Mouse (Mus musculus) left cerebral cortex, adult 2 months (tissue): ENCODE results near the gene Tacr1. TPM values are rescaled to one million over a fixed set of nuclear protein-coding genes. Genes with fewer than 3 reads are reported as not detected.

Source experiments
- DNase-seq, 2 experiments: peaks; one replicate each; pipeline ENCODE4 v3.0.0; 2021 to 2022; ENCODE audit warnings: low spot score in 2 of 2, mixed read lengths in 1 of 2; ENCODE audit errors: extremely low spot score in 1 of 2
- H3K27ac ChIP-seq: fragments of 200-600 bp; 2 replicates; pipeline ENCODE4 v1.8.1; 2022
- H3K4me3 ChIP-seq: fragments of 200-600 bp; 2 replicates; pipeline ENCODE4 v1.8.1; 2022
- CTCF ChIP-seq: fragments of 200-600 bp; IDR thresholded peaks from 2 replicates; pipeline ENCODE4 v1.8.1; 2022; ENCODE audit warnings: antibody characterized with exemption, mild to moderate bottlenecking, moderate library complexity
- intact Hi-C: fragments of 180-260 bp; cut with DNase I; formaldehyde crosslinking; loops from one replicate; pipeline ENCODE4 v1.15.1; 2025
- total RNA-seq, 2 experiments: library from RNA; stranded (reverse); gene quantifications; 2 replicates each; pipeline ENCODE4 v1.2.3; 2021

Tacr1 gene
- total RNA-seq, 2 experiments from 2014 or later = 2.0 to 3.5 TPM

DNA sequence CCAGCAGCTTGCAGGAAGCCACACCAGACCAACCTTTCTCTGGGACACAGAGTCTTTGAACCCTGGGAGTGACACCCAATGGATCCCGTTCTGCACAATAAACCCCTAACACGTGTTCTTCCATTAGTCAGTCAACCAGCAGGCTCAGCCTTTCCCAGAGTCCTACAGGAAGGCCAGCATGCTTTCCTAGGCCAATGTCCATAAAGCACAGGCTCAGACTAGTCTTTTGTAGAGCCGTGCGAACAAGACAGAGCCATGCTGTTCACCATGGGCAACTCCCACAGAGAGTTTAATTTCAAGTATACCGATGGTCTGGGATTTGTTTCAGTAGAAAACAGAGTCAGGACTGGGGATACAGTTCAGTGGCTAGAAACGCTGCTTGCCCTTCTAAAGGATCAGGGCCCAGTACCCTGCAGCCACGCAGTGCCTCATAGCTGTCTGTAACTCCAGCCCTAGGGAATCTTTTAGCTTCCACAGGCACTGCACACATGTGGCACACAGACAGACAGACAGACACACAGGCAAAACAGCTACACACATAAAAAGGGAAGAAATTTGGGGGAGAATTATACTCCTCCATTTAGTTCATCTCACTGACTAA lies 55.1 kb downstream of the Tacr1 start:
- H3K4me3 ChIP-seq = no peak overlapping the region
- no peak for TF ChIP-seq CTCF
- intact Hi-C loops = no loop called here

DNA sequence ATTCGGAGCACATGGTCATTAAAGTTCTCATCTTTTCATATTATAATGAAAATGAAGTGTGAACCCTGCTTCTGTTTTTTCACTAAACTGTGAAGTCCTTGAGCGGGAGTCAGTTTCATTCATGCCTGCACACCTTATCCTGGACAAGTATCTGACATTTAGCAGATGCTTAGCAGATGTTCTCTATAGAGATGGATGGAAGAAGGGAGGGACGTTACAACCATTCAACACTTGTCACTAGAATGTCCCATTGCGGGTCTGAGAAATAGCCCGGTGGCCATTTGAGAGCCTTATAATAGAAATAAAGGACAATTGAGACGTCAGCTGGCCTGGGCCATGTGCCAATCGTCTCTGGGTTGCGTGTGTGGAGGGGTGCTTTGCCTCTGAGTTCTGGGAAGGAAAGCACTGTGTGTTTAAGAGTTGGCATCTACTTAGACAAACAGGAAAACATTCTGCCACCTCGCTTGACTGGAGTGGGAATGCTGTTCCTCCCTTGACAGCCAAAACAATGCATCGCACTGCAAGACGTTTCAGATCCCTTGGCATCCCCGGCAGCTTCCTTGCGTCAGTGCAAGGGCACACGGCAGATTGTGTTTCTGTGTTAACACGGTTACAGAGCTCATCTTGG lies 56.7 kb downstream of the Tacr1 start:
- no peak for DNase-seq
- intact Hi-C loops = no loop called here
- Histone ChIP-seq H3K27ac (no peak overlapping the region), H3K4me3 (no peak overlapping the region)
- TF ChIP-seq CTCF = no peak

More for the DNA sequence above, 55.1 kb downstream of the Tacr1 start:
- no peak for DNase-seq
- H3K27ac ChIP-seq = no peak overlapping the region

- no peak overlapping the region for H3K27ac ChIP-seq
- H3K4me3 ChIP-seq = no peak overlapping the region
- no peak for TF ChIP-seq CTCF
- intact Hi-C loops = no loop called here
- DNase-seq = no peak
Observed at GRCm38 (mm10) chr6:82463171-82463570, 61.0 kb downstream of the Tacr1 start.

GRCm38 (mm10) chr6:82474477-82474876 lies 72.3 kb downstream of the Tacr1 start:
- H3K4me3 ChIP-seq = no peak overlapping the region
- intact Hi-C loops = no loop called here
- H3K27ac ChIP-seq = no peak overlapping the region
- TF ChIP-seq CTCF = no peak
- DNase-seq = no peak

DNA sequence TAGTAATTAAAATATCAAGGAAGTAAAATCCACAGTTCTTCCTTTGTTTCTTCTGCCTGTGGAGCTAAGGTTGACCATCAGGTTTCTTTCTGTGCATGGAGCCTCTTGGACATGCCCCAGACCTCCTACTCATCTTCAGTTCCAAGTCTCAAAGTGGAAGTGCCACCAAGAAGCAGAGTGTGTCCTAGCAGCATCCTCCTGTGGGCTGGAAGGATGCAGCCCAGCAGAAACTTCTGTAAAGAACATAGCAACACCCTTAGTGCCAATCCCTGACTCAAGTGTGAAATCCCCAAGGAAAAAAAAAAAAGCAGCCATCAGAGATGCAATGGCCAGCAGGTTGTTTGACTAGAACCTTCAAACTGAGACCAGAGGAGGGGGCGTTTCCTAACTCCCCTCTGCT lies 81.7 kb downstream of the Tacr1 start:
- no peak for DNase-seq
- intact Hi-C loops = no loop called here
- H3K27ac ChIP-seq = no peak overlapping the region
- TF ChIP-seq CTCF = no peak
- no peak overlapping the region for H3K4me3 ChIP-seq

DNA sequence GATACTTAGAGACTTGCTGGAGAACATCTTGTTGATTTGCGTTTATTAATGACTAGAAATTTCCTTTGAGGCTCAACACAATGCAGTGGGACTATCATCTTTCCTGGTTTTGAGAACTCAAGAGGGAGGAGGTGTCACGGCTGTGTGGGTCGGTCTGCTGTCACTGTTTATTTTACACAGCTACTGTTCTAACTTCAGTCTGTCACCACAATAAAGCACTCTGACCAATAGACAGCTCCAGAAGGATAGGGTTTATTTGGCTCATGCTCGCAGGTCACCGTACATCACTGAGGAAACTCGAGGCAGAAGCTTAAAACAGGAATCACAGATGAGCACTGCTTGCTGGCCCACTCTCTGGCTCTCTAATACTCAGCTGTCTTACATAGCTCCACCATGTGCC lies 92.3 kb downstream of the Tacr1 start:
- H3K4me3 ChIP-seq = no peak overlapping the region
- intact Hi-C loops = no loop called here
- TF ChIP-seq CTCF = no peak
- no peak for DNase-seq
- no peak overlapping the region for H3K27ac ChIP-seq

DNA sequence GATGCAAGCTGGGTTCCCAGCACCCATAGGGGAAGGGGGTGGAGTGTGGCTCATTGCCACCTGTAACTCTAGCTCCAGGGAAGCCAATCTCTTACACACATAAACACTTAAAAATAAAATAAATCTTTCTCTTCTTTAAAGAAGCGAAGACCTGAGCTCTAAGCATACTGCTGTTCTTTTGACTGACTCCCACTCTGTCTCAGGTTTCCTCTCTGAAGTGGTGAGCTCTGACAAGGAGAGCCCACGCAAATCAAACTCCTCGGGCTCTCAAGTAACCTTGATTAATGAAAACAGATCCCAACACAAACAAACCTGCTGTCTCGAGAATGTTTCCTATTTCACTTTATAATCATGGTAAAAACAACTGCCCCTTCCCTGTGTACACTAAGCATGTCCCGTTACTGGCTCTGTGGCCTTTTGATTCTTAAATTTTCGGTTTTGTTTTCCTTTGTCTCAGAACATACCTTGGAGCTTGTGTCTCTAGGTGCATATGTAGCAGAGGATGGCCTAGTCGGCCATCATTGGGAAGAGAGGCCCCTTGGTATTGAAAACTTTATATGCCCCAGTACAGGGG lies 108.8 kb downstream of the Tacr1 start:
- DNase-seq = no peak
- no peak overlapping the region for H3K4me3 ChIP-seq
- H3K27ac ChIP-seq = no peak overlapping the region
- intact Hi-C loops = no loop called here
- no peak for TF ChIP-seq CTCF

DNA sequence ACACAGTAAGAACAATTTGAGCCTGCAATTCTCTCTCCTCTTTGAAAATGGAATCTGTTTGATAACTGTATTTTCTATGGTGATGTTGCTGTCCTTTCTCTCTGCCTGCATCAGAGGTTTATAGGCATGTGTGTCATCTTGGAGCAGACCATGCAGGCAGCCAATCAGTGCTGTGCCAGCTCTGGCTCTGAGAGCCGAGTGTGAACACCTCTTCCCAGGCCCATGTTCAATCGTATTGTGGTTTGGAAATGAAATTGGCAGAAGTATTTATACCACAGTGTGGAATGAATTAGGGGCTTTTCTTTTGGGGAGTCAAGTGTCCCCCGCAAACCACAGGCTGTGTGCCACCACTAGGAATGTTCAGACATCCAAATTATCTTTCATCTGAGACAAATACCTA lies 117.5 kb downstream of the Tacr1 start:
- TF ChIP-seq CTCF = no peak
- intact Hi-C loops = no loop called here
- Histone ChIP-seq H3K27ac (no peak overlapping the region), H3K4me3 (no peak overlapping the region)
- no peak for DNase-seq

GRCm38 (mm10) chr6:82522567-82522966 lies 120.4 kb downstream of the Tacr1 start:
- TF ChIP-seq CTCF = no peak
- no peak for DNase-seq
- intact Hi-C loops = no loop called here
- no peak overlapping the region for H3K27ac ChIP-seq
- no peak overlapping the region for H3K4me3 ChIP-seq

- no peak overlapping the region for H3K4me3 ChIP-seq
- TF ChIP-seq CTCF = no peak
- no peak for DNase-seq
- H3K27ac ChIP-seq = no peak overlapping the region
- intact Hi-C loops = no loop called here
Observed at GRCm38 (mm10) chr6:82525107-82525867, 123.2 kb downstream of the Tacr1 start.

- no peak overlapping the region for H3K4me3 ChIP-seq
- intact Hi-C loops = no loop called here
- DNase-seq = no peak
- TF ChIP-seq CTCF = no peak
- no peak overlapping the region for H3K27ac ChIP-seq
Observed at GRCm38 (mm10) chr6:82528631-82529030, 126.5 kb downstream of the Tacr1 start.

DNA sequence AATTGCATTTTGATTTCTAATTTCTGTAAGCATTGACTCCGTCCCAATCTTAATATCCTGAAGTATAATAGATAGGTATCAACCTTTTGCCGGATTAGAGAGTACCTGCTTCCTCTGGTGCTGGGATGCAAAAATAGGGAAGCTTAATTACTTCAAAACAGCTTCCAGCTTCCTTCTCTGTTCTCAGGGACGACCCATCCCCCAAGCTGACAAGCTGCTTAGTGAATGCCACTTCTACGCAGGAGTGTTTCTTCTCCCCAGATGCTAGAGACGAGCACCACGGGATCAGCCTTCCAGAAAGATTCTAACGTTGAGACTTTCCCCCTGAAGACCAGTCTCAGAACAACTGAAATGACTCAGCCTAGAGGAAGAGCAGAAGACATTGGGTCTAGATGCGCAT lies 134.5 kb downstream of the Tacr1 start:
- intact Hi-C loops = no loop called here
- no peak overlapping the region for H3K4me3 ChIP-seq
- H3K27ac ChIP-seq = no peak overlapping the region
- DNase-seq = no peak
- TF ChIP-seq CTCF = no peak
